Mouse (Mus musculus): ENCODE measurements around the gene Lsm14b.

DNA sequence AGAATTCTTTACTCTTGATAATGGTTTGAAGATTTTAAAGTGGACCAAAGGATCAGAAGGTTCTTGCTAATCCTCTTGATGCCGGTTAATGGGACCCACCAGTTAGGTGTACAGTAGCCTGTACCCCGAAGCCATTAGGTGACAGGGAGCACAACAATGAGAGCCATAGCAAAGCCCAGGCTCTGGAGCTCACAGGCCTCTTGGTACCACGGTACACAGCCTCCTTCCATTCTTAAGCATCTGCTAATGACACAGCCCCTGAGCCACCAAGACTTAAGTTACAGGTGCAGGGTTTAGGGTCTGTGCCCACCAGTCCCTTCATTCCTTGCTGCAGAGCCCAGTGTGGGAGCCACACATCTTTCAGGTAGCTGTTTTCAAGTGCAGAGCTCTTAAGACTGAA, 46.5 kb upstream of the Lsm14b start:
- TF ChIP-seq CTCF (IDR thresholded peaks at IDR 0.05; ENCODE audit: insufficient read depth, low read length) (no peak), POLR2A (IDR thresholded peaks at IDR 0.05; ENCODE audit: borderline replicate concordance, extremely low read depth, low read depth, low read length) (no peak)

Measured in lung, adult 2 months (tissue).